Mouse (Mus musculus) E14TG2a.4 (cell line): ENCODE results near the gene Aox3.

Experiments used
- CTCF ChIP-seq: conservative IDR thresholded peaks from 2 replicates; pipeline ENCODE4 v1.5.1; 2014; ENCODE audit warnings: low read length
- NANOG ChIP-seq: IDR thresholded peaks from 2 replicates; pipeline ENCODE4 v1.6.1; 2014; ENCODE audit warnings: borderline replicate concordance, low read length, mixed read lengths
- POU5F1 ChIP-seq: IDR thresholded peaks from 2 replicates; pipeline ENCODE4 v1.6.1; 2014; ENCODE audit warnings: low read length, borderline replicate concordance

GRCm38 (mm10) chr1:58228916-58229315, 116.0 kb downstream of the Aox3 start:
- TF ChIP-seq CTCF (no peak), POU5F1 (no peak), NANOG (no peak)
